Mouse (Mus musculus): ENCODE measurements around the gene Mogat2.

The Mogat2 gene

GRCm38 (mm10) chr7:99235657-99236056 is 2.8 kb downstream of the Mogat2 start:
- no peak for DNase-seq (ENCODE audit: low read depth, low spot score)

- DNase-seq (ENCODE audit: low read depth, low spot score) = no peak
Measured at GRCm38 (mm10) chr7:99234916-99235315, 3.5 kb downstream of the Mogat2 start.

- DNase-seq (ENCODE audit: low read depth, low spot score) = no peak
Measured at GRCm38 (mm10) chr7:99232571-99232970, 5.8 kb downstream of the Mogat2 start.

- no peak for DNase-seq (ENCODE audit: low read depth, low spot score)
Measured at GRCm38 (mm10) chr7:99230061-99230747, 8.2 kb downstream of the Mogat2 start.

GRCm38 (mm10) chr7:99229411-99229810 is 9.0 kb downstream of the Mogat2 start:
- no peak for DNase-seq (ENCODE audit: low read depth, low spot score)

- DNase-seq (ENCODE audit: low read depth, low spot score) = no peak
Measured at GRCm38 (mm10) chr7:99228825-99229224, 9.6 kb downstream of the Mogat2 start.

GRCm38 (mm10) chr7:99227267-99227666 is 11.2 kb downstream of the Mogat2 start:
- no peak for DNase-seq (ENCODE audit: low read depth, low spot score)

GRCm38 (mm10) chr7:99226662-99227061 is 11.8 kb downstream of the Mogat2 start:
- no peak for DNase-seq (ENCODE audit: low read depth, low spot score)

- no peak for DNase-seq (ENCODE audit: low read depth, low spot score)
Measured at GRCm38 (mm10) chr7:99225421-99225820, 13.0 kb downstream of the Mogat2 start.

- no peak for DNase-seq (ENCODE audit: low read depth, low spot score)
Measured at GRCm38 (mm10) chr7:99224648-99225190, 13.7 kb downstream of the Mogat2 start.

- no peak for DNase-seq (ENCODE audit: low read depth, low spot score)
Measured at GRCm38 (mm10) chr7:99224225-99224624, 14.2 kb downstream of the Mogat2 start.

GRCm38 (mm10) chr7:99217338-99218074 is 20.9 kb downstream of the Mogat2 start:
- DNase-seq (ENCODE audit: low read depth, low spot score) = no peak

GRCm38 (mm10) chr7:99215347-99215855 is 23.0 kb downstream of the Mogat2 start:
- DNase-seq (ENCODE audit: low read depth, low spot score) = no peak

GRCm38 (mm10) chr7:99214621-99215185 is 23.7 kb downstream of the Mogat2 start:
- no peak for DNase-seq (ENCODE audit: low read depth, low spot score)

- DNase-seq (ENCODE audit: low read depth, low spot score) = no peak
Measured at GRCm38 (mm10) chr7:99213686-99214085, 24.7 kb downstream of the Mogat2 start.

- no peak for DNase-seq (ENCODE audit: low read depth, low spot score)
Measured at GRCm38 (mm10) chr7:99213056-99213455, 25.4 kb downstream of the Mogat2 start.

- no peak for DNase-seq (ENCODE audit: low read depth, low spot score)
Measured at GRCm38 (mm10) chr7:99208704-99209103, 29.7 kb downstream of the Mogat2 start.

- DNase-seq (ENCODE audit: low read depth, low spot score) = no peak
Measured at GRCm38 (mm10) chr7:99206364-99206763, 32.1 kb downstream of the Mogat2 start.

- no peak for DNase-seq (ENCODE audit: low read depth, low spot score)
Measured at GRCm38 (mm10) chr7:99202163-99202562, 36.3 kb downstream of the Mogat2 start.

GRCm38 (mm10) chr7:99200290-99200689 is 38.1 kb downstream of the Mogat2 start:
- no peak for DNase-seq (ENCODE audit: low read depth, low spot score)

GRCm38 (mm10) chr7:99199451-99200175 is 38.8 kb downstream of the Mogat2 start:
- no peak for DNase-seq (ENCODE audit: low read depth, low spot score)

- no peak for DNase-seq (ENCODE audit: low read depth, low spot score)
Measured at GRCm38 (mm10) chr7:99198811-99199210, 39.6 kb downstream of the Mogat2 start.

Measured in c-Kit-negative CD71-positive TER-119-positive erythroid progenitor cells, embryonic 14.5 days (primary cell).